Mouse (Mus musculus): ENCODE data around the gene Scg5.

Gene Scg5

GRCm38 (mm10) chr2:113749309-113749708, 79.6 kb downstream of the Scg5 start:
- no peak for DNase-seq

DNA sequence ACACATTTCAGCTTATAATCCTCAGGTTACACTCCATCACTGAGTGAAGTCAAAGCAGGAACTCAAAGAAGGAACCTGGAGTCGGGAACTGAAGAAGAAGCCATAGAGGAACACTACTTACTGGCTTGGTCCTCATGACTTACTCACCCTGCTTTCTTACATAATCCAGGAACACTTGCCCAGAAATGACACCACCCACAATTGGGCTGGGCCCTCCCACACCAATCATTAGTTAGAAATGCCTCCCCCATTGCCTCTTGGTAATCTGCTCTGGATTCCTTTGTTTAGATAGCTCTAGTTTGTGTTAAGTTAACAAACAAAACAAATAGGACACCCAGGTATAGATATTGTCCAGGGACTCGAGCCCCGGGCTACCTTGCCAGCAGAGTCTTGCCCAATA, 100.3 kb downstream of the Scg5 start:
- DNase-seq, result no peak

All from kidney, postnatal 36 days (tissue).